Mouse (Mus musculus): ENCODE results near the gene Acap1. TPM values are rescaled to one million over a fixed set of nuclear protein-coding genes. Genes with fewer than 3 reads are reported as not detected.
"Not testable (repeated sequence)": the region's sequence is repeated elsewhere in the genome, so short reads cannot be mapped to it uniquely, and the experiment has no call there.

Gene Acap1
- polyA plus RNA-seq, 1 experiment from 2014 or later = 5.9 TPM

GRCm38 (mm10) chr11:69878399-69878798, 16.9 kb downstream of the Acap1 start:
- no peak overlapping the region for H3K4me3 ChIP-seq (replicated peaks)
- no peaks in the 10 kb centered on the region for H3K36me3 ChIP-seq
- peak overlapping the region; percentile 88; the same call in 1 of the 2 replicates for H3K4me2 ChIP-seq (replicated peaks)
- H3K4me1 ChIP-seq (replicated peaks) = peaks cover 27% of the 10 kb centered on the region
- no peak for ATAC-seq
- no peak overlapping the region for H3K27ac ChIP-seq
- WGBS = 75% methylated on average over 3 of the region's 3 CpGs
- 0 out of 2 replicates have a peak overlapping the region, but pooled peaks have one; percentile 1 for H3K9ac ChIP-seq
- H3K27me3 ChIP-seq (replicated peaks) = no peaks in the 10 kb centered on the region
- no peaks in the 10 kb centered on the region for H3K9me3 ChIP-seq

GRCm38 (mm10) chr11:69877878-69878277, 17.5 kb downstream of the Acap1 start, which contains the start of gene Tmem95:
Gene Tmem95 (minus strand): TSS chr11:69878018.
- Histone ChIP-seq H3K36me3 (no peaks in the 10 kb centered on the region), H3K4me1 (replicated peaks) (peaks cover 27% of the 10 kb centered on the region), H3K4me3 (replicated peaks) (no peak within 1 kb of the TSS; the same call in 1 of the 2 replicates), H3K4me2 (replicated peaks) (peak within 1 kb of the TSS; percentile 88), H3K27me3 (replicated peaks) (no peaks in the 10 kb centered on the region), H3K9me3 (no peaks in the 10 kb centered on the region), H3K9ac (0 out of 2 replicates have a peak within 1 kb of the TSS, but pooled peaks have one; percentile 1), H3K27ac (0 out of 2 replicates have a peak within 1 kb of the TSS, but pooled peaks have one; percentile 32)
- WGBS = 86% methylated on average over 11 of the region's 11 CpGs
- ATAC-seq = no peak

- Histone ChIP-seq H3K4me3 (replicated peaks) (no peak overlapping the region; the same call in 1 of the 2 replicates), H3K36me3 (no peaks in the 10 kb centered on the region), H3K9ac (no peak overlapping the region), H3K27me3 (replicated peaks) (no peaks in the 10 kb centered on the region), H3K4me1 (replicated peaks) (peaks cover 27% of the 10 kb centered on the region), H3K27ac (peak overlapping the region; percentile 32; the same call in 1 of the 2 replicates), H3K4me2 (replicated peaks) (peak overlapping the region; percentile 34), H3K9me3 (no peaks in the 10 kb centered on the region)
- 8% methylated on average over 12 of the region's 12 CpGs for WGBS
- peak; percentile 24 for ATAC-seq
These were observed 18.5 kb downstream of the Acap1 start for GRCm38 (mm10) chr11:69876867-69877266.

GRCm38 (mm10) chr11:69876186-69876585, 19.2 kb downstream of the Acap1 start:
- Histone ChIP-seq H3K4me2 (replicated peaks) (no peak overlapping the region; the same call in 1 of the 2 replicates), H3K27me3 (replicated peaks) (no peaks in the 10 kb centered on the region), H3K36me3 (no peaks in the 10 kb centered on the region), H3K4me1 (replicated peaks) (peaks cover 22% of the 10 kb centered on the region), H3K9me3 (no peaks in the 10 kb centered on the region), H3K4me3 (replicated peaks) (no peak overlapping the region), H3K27ac (0 out of 2 replicates have a peak overlapping the region, but pooled peaks have one; percentile 32), H3K9ac (no peak overlapping the region)
- no peak for ATAC-seq
- WGBS = 43% methylated on average over 7 of the region's 7 CpGs

GRCm38 (mm10) chr11:69872451-69872850, 22.9 kb downstream of the Acap1 start:
- no peak for ATAC-seq
- 80% methylated on average over 4 of the region's 4 CpGs for WGBS
- H3K27me3 ChIP-seq (replicated peaks) = no peaks in the 10 kb centered on the region
- no peaks in the 10 kb centered on the region for H3K9me3 ChIP-seq
- H3K4me1 ChIP-seq (replicated peaks) = 0 out of 2 replicates have a peak, but pooled peaks cover 4% of the 10 kb centered on the region
- H3K36me3 ChIP-seq = no peaks in the 10 kb centered on the region
- no peak overlapping the region for H3K27ac ChIP-seq
- no peak overlapping the region for H3K4me2 ChIP-seq (replicated peaks)
- H3K4me3 ChIP-seq (replicated peaks) = no peak overlapping the region
- no peak overlapping the region for H3K9ac ChIP-seq

- WGBS = 84% methylated on average over 7 of the region's 7 CpGs
- no peak for ATAC-seq
- no peaks in the 10 kb centered on the region for H3K4me1 ChIP-seq (replicated peaks)
- no peak overlapping the region for H3K4me3 ChIP-seq (replicated peaks)
- H3K9me3 ChIP-seq = no peaks in the 10 kb centered on the region
- no peak overlapping the region for H3K27ac ChIP-seq
- H3K27me3 ChIP-seq (replicated peaks) = no peaks in the 10 kb centered on the region
- H3K36me3 ChIP-seq = no peaks in the 10 kb centered on the region
- no peak overlapping the region for H3K4me2 ChIP-seq (replicated peaks)
- no peak overlapping the region for H3K9ac ChIP-seq
These were observed 23.5 kb downstream of the Acap1 start for GRCm38 (mm10) chr11:69871822-69872221.

GRCm38 (mm10) chr11:69870289-69871069, 24.9 kb downstream of the Acap1 start:
- Histone ChIP-seq H3K27me3 (replicated peaks) (no peaks in the 10 kb centered on the region), H3K27ac (no peak overlapping the region), H3K36me3 (no peaks in the 10 kb centered on the region), H3K9me3 (no peaks in the 10 kb centered on the region), H3K4me3 (replicated peaks) (no peak overlapping the region), H3K9ac (no peak overlapping the region), H3K4me1 (replicated peaks) (no peaks in the 10 kb centered on the region), H3K4me2 (replicated peaks) (no peak overlapping the region)
- WGBS = 82% methylated on average over 2 of the region's 2 CpGs
- peak; percentile 85 for ATAC-seq

GRCm38 (mm10) chr11:69867335-69867734, 28.0 kb downstream of the Acap1 start:
- no peak for ATAC-seq
- no peaks in the 10 kb centered on the region for H3K4me1 ChIP-seq (replicated peaks)
- H3K4me3 ChIP-seq (replicated peaks) = no peak overlapping the region
- H3K36me3 ChIP-seq = no peaks in the 10 kb centered on the region
- no peak overlapping the region for H3K27ac ChIP-seq
- 57% methylated on average over 9 of the region's 9 CpGs for WGBS
- no peaks in the 10 kb centered on the region for H3K9me3 ChIP-seq
- H3K4me2 ChIP-seq (replicated peaks) = no peak overlapping the region
- 0 out of 2 replicates have a peak overlapping the region, but pooled peaks have one; percentile 17 for H3K9ac ChIP-seq
- H3K27me3 ChIP-seq (replicated peaks) = no peaks in the 10 kb centered on the region

- H3K27me3 ChIP-seq (replicated peaks) = no peaks in the 10 kb centered on the region
- WGBS = 82% methylated on average over 9 of the region's 9 CpGs
- H3K4me1 ChIP-seq (replicated peaks) = no peaks in the 10 kb centered on the region
- ATAC-seq = no peak
- H3K27ac ChIP-seq = no peak overlapping the region
- H3K9me3 ChIP-seq = no peaks in the 10 kb centered on the region
- no peak overlapping the region for H3K4me2 ChIP-seq (replicated peaks)
- no peak overlapping the region for H3K9ac ChIP-seq
- H3K36me3 ChIP-seq = no peaks in the 10 kb centered on the region
- no peak overlapping the region for H3K4me3 ChIP-seq (replicated peaks)
These were observed 29.8 kb downstream of the Acap1 start for GRCm38 (mm10) chr11:69865561-69865960.

- Histone ChIP-seq H3K27ac (no peak overlapping the region), H3K27me3 (replicated peaks) (no peaks in the 10 kb centered on the region), H3K4me1 (replicated peaks) (no peaks in the 10 kb centered on the region), H3K36me3 (no peaks in the 10 kb centered on the region), H3K9me3 (no peaks in the 10 kb centered on the region), H3K9ac (no peak overlapping the region), H3K4me3 (replicated peaks) (no peak overlapping the region), H3K4me2 (replicated peaks) (no peak overlapping the region)
- ATAC-seq = no peak
- WGBS = 47% methylated on average over 8 of the region's 8 CpGs
These were observed 31.0 kb downstream of the Acap1 start for GRCm38 (mm10) chr11:69864138-69864860.

- not testable (repeated sequence) for H3K27ac ChIP-seq; H3K4me1 ChIP-seq (replicated peaks); H3K9ac ChIP-seq; H3K4me2 ChIP-seq (replicated peaks); H3K36me3 ChIP-seq; ATAC-seq; H3K27me3 ChIP-seq (replicated peaks); H3K9me3 ChIP-seq; H3K4me3 ChIP-seq (replicated peaks)
- 66% methylated on average over 3 of the region's 3 CpGs for WGBS
These were observed 31.6 kb downstream of the Acap1 start for GRCm38 (mm10) chr11:69863729-69864128.

Measured in intestine, embryonic 15.5 days (tissue).